Mouse (Mus musculus) C2C12 (cell line): Measurements from ENCODE around the gene Gfpt2.

ENCODE experiments used
- CTCF ChIP-seq: IDR thresholded peaks from one replicate; pipeline ENCODE4 v1.5.1; 2011; ENCODE audit not compliant: control insufficient read depth, insufficient read depth, insufficient read length
- MYOD1 ChIP-seq: IDR thresholded peaks from one replicate; pipeline ENCODE4 v1.6.1; 2011; ENCODE audit warnings: low read depth; ENCODE audit not compliant: control insufficient read depth, insufficient read length
- USF1 ChIP-seq: IDR thresholded peaks from one replicate; pipeline ENCODE4 v1.6.1; 2011; ENCODE audit warnings: low read depth, mild to moderate bottlenecking, control low read depth, moderate library complexity

- TF ChIP-seq USF1: no peak
- no peak for TF ChIP-seq MYOD1
- no peak for TF ChIP-seq CTCF
Measured at GRCm38 (mm10) chr11:49793131-49793530, 847 bp upstream of the Gfpt2 start.
